Mouse (Mus musculus): ENCODE measurements around the gene Il18bp. TPM values are rescaled to one million over a fixed set of nuclear protein-coding genes. Genes with fewer than 3 reads are reported as not detected.
"Not testable (repeated sequence)": the region's sequence is repeated elsewhere in the genome, so short reads cannot be mapped to it uniquely, and the experiment has no call there.

Il18bp gene
- polyA plus RNA-seq, 1 experiment from 2014 or later = 2.4 TPM

GRCm38 (mm10) chr7:102025187-102026119 lies 7.0 kb upstream of the Il18bp start:
- DNase-seq (ENCODE audit: low spot score) = no peak
- Histone ChIP-seq H3K36me3 (peaks cover 94% of the 10 kb centered on the region), H3K27ac (no peak overlapping the region), H3K4me1 (replicated peaks) (no peaks in the 10 kb centered on the region), H3K9me3 (no peaks in the 10 kb centered on the region), H3K4me3 (no peak overlapping the region), H3K27me3 (ENCODE audit: insufficient read depth, poor library complexity, severe bottlenecking) (no peaks in the 10 kb centered on the region)
- 90% methylated on average over 2 of the region's 2 CpGs for WGBS

- H3K9me3 ChIP-seq = no peaks in the 10 kb centered on the region
- H3K4me1 ChIP-seq (replicated peaks) = no peaks in the 10 kb centered on the region
- 96% methylated on average over 9 of the region's 9 CpGs for WGBS
- no peaks in the 10 kb centered on the region for H3K27me3 ChIP-seq (ENCODE audit: insufficient read depth, poor library complexity, severe bottlenecking)
- DNase-seq (ENCODE audit: low spot score) = no peak
- peaks cover 95% of the 10 kb centered on the region for H3K36me3 ChIP-seq
- no peak overlapping the region for H3K27ac ChIP-seq
- H3K4me3 ChIP-seq = no peak overlapping the region
These were observed 5.3 kb upstream of the Il18bp start for GRCm38 (mm10) chr7:102023821-102024220.

- not testable (repeated sequence) for H3K4me3 ChIP-seq; H3K27me3 ChIP-seq (ENCODE audit: insufficient read depth, poor library complexity, severe bottlenecking); DNase-seq (ENCODE audit: low spot score); H3K9me3 ChIP-seq; H3K27ac ChIP-seq; H3K4me1 ChIP-seq (replicated peaks)
- peaks cover 99% of the 10 kb centered on the region for H3K36me3 ChIP-seq
- WGBS = 91% methylated on average over 2 of the region's 2 CpGs
These were observed 2.4 kb upstream of the Il18bp start for GRCm38 (mm10) chr7:102020934-102021333.

- no peak overlapping the region for H3K4me3 ChIP-seq
- H3K27me3 ChIP-seq (ENCODE audit: insufficient read depth, poor library complexity, severe bottlenecking) = no peaks in the 10 kb centered on the region
- H3K36me3 ChIP-seq = peaks cover 99% of the 10 kb centered on the region
- no peak overlapping the region for H3K27ac ChIP-seq
- DNase-seq (ENCODE audit: low spot score) = no peak
- no peaks in the 10 kb centered on the region for H3K9me3 ChIP-seq
- 79% methylated on average over 3 of the region's 3 CpGs for WGBS
- H3K4me1 ChIP-seq (replicated peaks) = no peaks in the 10 kb centered on the region
These were observed 872 bp upstream of the Il18bp start for GRCm38 (mm10) chr7:102019362-102019761.

GRCm38 (mm10) chr7:102018034-102018433 lies 456 bp downstream of the Il18bp start:
- 86% methylated on average over 7 of the region's 7 CpGs for WGBS
- no peak overlapping the region for H3K4me3 ChIP-seq
- H3K27me3 ChIP-seq (ENCODE audit: insufficient read depth, poor library complexity, severe bottlenecking) = no peaks in the 10 kb centered on the region
- no peak for DNase-seq (ENCODE audit: low spot score)
- H3K27ac ChIP-seq = no peak overlapping the region
- no peaks in the 10 kb centered on the region for H3K9me3 ChIP-seq
- peaks cover 99% of the 10 kb centered on the region for H3K36me3 ChIP-seq
- no peaks in the 10 kb centered on the region for H3K4me1 ChIP-seq (replicated peaks)

- Histone ChIP-seq H3K4me1 (replicated peaks) (no peaks in the 10 kb centered on the region), H3K27ac (no peak overlapping the region), H3K9me3 (no peaks in the 10 kb centered on the region), H3K4me3 (no peak overlapping the region), H3K27me3 (ENCODE audit: insufficient read depth, poor library complexity, severe bottlenecking) (no peaks in the 10 kb centered on the region), H3K36me3 (peaks cover 99% of the 10 kb centered on the region)
- no peak for DNase-seq (ENCODE audit: low spot score)
- 86% methylated on average over 5 of the region's 5 CpGs for WGBS
These were observed 1.0 kb downstream of the Il18bp start for GRCm38 (mm10) chr7:102017452-102017851.

- H3K27ac ChIP-seq = no peak overlapping the region
- no peak for DNase-seq (ENCODE audit: low spot score)
- 90% methylated on average over 4 of the region's 4 CpGs for WGBS
- no peaks in the 10 kb centered on the region for H3K4me1 ChIP-seq (replicated peaks)
- no peak overlapping the region for H3K4me3 ChIP-seq
- peaks cover 99% of the 10 kb centered on the region for H3K36me3 ChIP-seq
- no peaks in the 10 kb centered on the region for H3K9me3 ChIP-seq
- H3K27me3 ChIP-seq (ENCODE audit: insufficient read depth, poor library complexity, severe bottlenecking) = no peaks in the 10 kb centered on the region
These were observed 1.6 kb downstream of the Il18bp start for GRCm38 (mm10) chr7:102016936-102017335.

GRCm38 (mm10) chr7:102014995-102015394 lies 3.5 kb downstream of the Il18bp start:
- peaks cover 100% of the 10 kb centered on the region for H3K36me3 ChIP-seq
- H3K4me3 ChIP-seq = no peak overlapping the region
- no peak for DNase-seq (ENCODE audit: low spot score)
- H3K4me1 ChIP-seq (replicated peaks) = no peaks in the 10 kb centered on the region
- H3K27me3 ChIP-seq (ENCODE audit: insufficient read depth, poor library complexity, severe bottlenecking) = no peaks in the 10 kb centered on the region
- no peaks in the 10 kb centered on the region for H3K9me3 ChIP-seq
- WGBS = 93% methylated on average over 2 of the region's 2 CpGs
- no peak overlapping the region for H3K27ac ChIP-seq

GRCm38 (mm10) chr7:102013416-102013815 lies 5.1 kb downstream of the Il18bp start:
- Histone ChIP-seq H3K4me1 (replicated peaks) (no peaks in the 10 kb centered on the region), H3K27ac (no peak overlapping the region), H3K4me3 (no peak overlapping the region), H3K9me3 (no peaks in the 10 kb centered on the region), H3K27me3 (ENCODE audit: insufficient read depth, poor library complexity, severe bottlenecking) (no peaks in the 10 kb centered on the region), H3K36me3 (peaks cover 100% of the 10 kb centered on the region)
- no peak for DNase-seq (ENCODE audit: low spot score)
- WGBS = 90% methylated on average over 8 of the region's 8 CpGs

GRCm38 (mm10) chr7:102011855-102012254 lies 6.6 kb downstream of the Il18bp start:
- Histone ChIP-seq H3K36me3 (peaks cover 100% of the 10 kb centered on the region), H3K4me1 (replicated peaks) (no peaks in the 10 kb centered on the region), H3K27me3 (ENCODE audit: insufficient read depth, poor library complexity, severe bottlenecking) (no peaks in the 10 kb centered on the region), H3K4me3 (no peak overlapping the region), H3K9me3 (no peaks in the 10 kb centered on the region), H3K27ac (no peak overlapping the region)
- DNase-seq (ENCODE audit: low spot score) = no peak
- 93% methylated on average over 9 of the region's 9 CpGs for WGBS

- no peak overlapping the region for H3K4me3 ChIP-seq
- DNase-seq (ENCODE audit: low spot score) = no peak
- WGBS = 94% methylated on average over 1 of the region's 1 CpGs
These were observed 12.0 kb downstream of the Il18bp start for GRCm38 (mm10) chr7:102006520-102006919.

GRCm38 (mm10) chr7:102000921-102001630 lies 17.4 kb downstream of the Il18bp start:
- WGBS = 88% methylated on average over 26 of the region's 26 CpGs
- DNase-seq (ENCODE audit: low spot score) = no peak
- H3K27me3 ChIP-seq (ENCODE audit: insufficient read depth, poor library complexity, severe bottlenecking) = no peaks in the 10 kb centered on the region
- H3K4me3 ChIP-seq = no peak overlapping the region
- peaks cover 100% of the 10 kb centered on the region for H3K36me3 ChIP-seq
- H3K9me3 ChIP-seq = no peaks in the 10 kb centered on the region
- H3K4me1 ChIP-seq (replicated peaks) = no peaks in the 10 kb centered on the region
- H3K27ac ChIP-seq = no peak overlapping the region

More at GRCm38 (mm10) chr7:102006520-102006919, 12.0 kb downstream of the Il18bp start:
- Histone ChIP-seq H3K36me3 (peaks cover 100% of the 10 kb centered on the region), H3K27ac (no peak overlapping the region), H3K4me1 (replicated peaks) (no peaks in the 10 kb centered on the region), H3K9me3 (no peaks in the 10 kb centered on the region), H3K27me3 (ENCODE audit: insufficient read depth, poor library complexity, severe bottlenecking) (no peaks in the 10 kb centered on the region)

- H3K27ac ChIP-seq = no peak overlapping the region
- no peaks in the 10 kb centered on the region for H3K9me3 ChIP-seq
- H3K4me3 ChIP-seq = no peak overlapping the region
- no peaks in the 10 kb centered on the region for H3K27me3 ChIP-seq (ENCODE audit: insufficient read depth, poor library complexity, severe bottlenecking)
- DNase-seq (ENCODE audit: low spot score) = no peak
- H3K4me1 ChIP-seq (replicated peaks) = no peaks in the 10 kb centered on the region
- peaks cover 100% of the 10 kb centered on the region for H3K36me3 ChIP-seq
- WGBS = 90% methylated on average over 8 of the region's 8 CpGs
These were observed 18.2 kb downstream of the Il18bp start for GRCm38 (mm10) chr7:102000296-102000695.
